Mouse (Mus musculus) fat pad, adult 2 months (tissue): Measurements from ENCODE around the gene Rsph14.

ENCODE experiments used
- DNase-seq: peaks from one replicate; pipeline ENCODE4 v3.0.0-alpha.2; 2011; ENCODE audit warnings: low read depth, low spot score; ENCODE audit errors: extremely low read depth

Rsph14 gene

DNA sequence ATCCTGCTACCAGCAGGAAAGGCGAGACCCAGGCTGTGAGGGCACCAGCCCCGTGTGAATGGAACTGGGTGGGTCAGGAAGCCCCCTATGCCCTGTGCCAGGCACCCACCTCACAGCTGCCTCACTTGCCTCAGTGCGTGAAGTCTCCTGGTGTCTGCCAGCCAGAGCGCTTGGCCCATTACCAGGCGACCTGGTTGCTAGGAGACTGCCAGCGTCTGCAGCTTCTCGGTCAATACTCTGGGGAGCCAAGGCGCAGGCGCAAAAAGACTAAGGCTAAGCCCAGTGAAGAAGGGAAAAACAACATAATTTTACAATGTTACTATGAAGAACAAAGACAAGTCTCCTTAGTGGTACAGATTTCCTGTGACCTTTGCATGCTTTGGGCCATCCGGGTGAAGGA lies at the start of gene Rsph14:
TSS of gene Rsph14 (minus strand) at position 192 of the 400 bp plus-strand sequence.
- no peak for DNase-seq

GRCm38 (mm10) chr10:75078174-75079128 lies 46.1 kb upstream of the Rsph14 start:
- no peak for DNase-seq

DNA sequence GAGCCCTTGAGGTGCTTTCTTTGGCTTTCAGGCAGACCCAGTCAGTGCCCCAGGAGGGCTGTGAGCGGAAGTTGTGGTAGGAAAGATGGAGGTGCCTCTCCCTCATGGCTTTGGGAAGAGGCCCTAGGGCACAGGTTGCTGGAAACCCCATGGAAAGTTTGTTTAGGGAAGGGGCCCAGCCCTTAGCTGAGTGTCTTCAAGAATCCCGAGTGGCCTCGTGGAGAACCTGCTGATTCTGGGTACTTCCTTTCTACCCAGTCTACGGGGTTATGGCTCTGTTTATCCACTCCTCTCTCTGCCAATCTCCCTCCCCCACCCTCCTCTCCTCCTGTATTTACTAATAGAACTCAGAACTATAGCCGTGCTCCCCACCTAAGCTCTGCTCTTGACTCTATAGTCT lies 43.3 kb upstream of the Rsph14 start:
- DNase-seq: no peak

DNA sequence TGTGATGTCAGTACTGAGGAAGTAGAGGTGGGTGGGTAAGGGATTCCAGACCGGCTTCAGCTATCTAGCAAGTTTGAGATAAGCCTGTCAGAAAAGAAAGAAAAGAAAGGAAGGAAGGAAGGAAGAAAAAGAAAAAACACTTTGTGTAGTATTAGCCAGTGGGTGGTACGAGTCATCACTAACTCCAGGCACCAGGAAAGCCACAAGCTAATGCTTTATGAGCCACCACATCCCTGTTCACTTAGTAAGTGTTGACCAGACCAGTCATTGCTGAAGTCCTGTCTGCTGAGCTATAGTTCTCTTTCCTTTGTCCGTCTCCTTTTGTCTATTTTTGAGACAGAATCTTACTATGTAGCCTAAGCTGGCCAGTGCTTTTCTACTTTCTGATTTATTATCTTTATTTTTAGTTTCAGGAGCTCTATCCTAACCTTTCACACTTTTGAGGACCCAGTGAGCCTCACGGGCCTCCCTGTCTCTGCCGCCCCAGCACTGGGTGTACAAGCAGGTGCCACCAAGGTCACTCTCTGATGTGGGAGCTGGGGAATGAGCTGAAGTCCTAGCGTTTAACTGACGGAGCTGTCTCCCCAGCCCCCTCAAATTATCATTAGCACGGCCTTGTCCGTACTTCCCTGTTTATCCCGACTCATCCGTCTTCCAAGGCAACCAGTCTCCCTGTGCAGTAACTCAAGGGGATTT lies 38.0 kb upstream of the Rsph14 start:
- DNase-seq: no peak

DNA sequence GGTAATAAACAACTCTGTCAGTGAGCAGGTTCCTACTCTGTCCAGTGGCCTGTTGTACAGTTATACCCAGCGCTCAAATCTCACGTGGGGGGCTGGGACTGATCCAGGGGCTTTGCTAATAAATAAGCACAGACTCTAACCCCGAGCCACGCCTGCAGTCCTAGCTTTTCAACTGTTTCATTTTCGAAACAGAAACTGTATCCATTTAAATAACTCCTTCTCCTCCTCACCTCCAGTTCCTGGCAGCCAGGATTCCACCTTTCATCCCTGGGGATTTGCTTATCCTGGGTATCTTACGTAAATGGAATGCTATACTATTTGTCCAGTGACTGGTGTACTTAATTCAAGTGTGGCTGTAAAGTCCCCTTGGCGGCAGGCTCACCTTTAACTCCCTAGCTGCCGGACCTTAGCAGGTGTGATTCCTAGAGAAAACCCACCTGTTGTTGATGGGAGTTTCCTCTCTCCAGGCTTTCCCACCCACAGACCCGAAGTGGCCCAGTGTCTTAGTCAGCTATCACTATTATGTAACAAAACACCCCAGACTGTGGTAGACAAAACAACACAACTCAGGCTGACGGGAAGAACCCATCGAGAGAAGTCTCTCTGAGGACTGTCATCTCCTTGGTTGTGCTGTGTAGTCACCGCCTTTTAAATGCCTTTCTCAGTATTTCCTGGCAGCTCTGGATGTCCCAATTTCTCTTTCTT lies 36.4 kb upstream of the Rsph14 start:
- DNase-seq: no peak

GRCm38 (mm10) chr10:75068086-75068485 lies 35.7 kb upstream of the Rsph14 start:
- DNase-seq: no peak

- DNase-seq: no peak
These were observed 35.1 kb upstream of the Rsph14 start for GRCm38 (mm10) chr10:75067446-75067845.

DNA sequence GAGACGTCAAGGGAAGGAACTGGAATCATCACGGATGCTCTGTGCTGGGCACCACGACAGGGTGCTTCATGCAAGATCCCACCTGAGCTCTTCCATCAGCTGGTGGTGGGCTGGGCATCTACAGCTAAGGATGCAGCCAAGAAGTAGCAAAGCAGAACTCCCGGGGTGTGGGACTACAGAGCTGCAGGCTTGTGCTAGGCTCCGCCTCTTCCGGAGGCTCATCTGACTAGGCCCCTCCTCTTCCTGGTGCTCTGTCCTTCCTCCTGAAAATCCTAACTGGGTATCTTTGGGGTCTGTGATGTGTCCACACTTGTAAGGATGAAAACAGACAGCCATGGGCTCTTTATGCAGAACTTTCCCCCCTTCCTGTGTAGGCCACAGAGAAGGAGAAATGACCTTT lies 33.3 kb upstream of the Rsph14 start:
- no peak for DNase-seq

DNA sequence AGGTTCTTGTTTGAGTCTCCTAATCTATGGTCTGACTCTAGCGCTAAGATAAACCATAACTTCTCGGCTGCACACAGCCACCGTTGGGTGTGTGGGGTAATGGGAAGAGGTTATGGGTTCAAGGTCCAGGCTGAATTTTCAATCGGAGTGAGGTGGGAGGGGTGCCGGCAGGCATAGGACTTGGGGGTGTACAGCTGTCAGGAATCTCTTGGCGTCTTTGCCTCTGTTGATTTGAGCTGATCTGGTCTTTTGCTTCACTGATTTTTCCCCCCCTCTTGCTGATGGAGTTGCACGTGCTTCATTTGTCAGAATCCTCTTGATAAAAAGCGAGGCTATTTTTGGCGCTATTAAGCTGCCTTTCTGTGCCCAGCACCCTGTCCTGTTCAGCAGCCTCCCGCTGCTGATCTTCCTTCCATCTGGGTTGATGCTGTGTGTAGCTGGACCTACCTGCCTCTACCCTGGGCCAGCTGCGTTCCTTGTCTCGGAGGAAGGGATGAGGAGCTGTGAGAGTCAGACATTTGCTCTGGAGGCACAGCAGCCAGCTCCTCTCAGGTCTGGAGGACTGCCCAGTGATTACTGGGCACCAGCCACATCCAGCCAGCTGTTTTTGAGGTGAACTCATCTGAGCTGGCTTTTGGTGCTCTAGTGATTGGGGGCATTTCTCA lies 31.0 kb upstream of the Rsph14 start:
- no peak for DNase-seq

DNA sequence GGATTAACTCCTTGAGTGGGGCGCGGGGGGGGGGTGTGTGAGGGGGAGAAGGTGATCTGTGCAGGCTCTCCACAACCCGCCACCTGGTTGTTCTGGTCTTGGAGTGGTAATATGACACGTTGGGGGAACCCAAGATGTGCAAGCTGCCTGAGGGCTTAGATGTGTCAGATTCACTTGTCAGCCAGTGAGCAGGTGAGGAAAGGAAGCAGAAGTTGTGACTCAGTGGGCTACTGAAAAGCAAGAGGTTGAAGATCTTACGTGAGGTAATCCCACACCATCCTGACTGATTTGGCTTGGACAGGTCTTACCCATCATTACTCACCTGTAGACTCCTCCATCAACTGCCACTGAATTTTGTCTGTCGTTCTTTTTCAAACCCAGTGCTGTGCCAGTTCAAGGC lies 30.2 kb upstream of the Rsph14 start:
- DNase-seq: no peak

DNA sequence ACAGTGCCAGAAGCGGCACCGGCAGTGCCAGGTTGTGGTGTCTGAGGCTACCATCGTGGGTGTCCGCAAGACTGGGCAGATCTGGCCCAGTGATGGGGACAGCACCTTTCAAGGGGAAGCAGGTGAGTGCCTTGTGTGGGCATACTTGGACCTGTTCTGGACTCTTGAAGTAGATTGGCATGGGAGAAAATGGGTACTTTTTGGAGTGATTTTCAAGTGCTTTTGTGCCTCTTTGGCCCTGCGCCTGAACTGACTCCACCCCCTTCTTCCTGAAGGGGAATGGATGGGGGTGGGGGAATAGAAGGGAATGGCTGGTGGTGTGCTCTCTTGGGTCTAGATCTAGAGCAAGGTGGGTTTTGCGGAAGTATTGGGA lies 29.8 kb upstream of the Rsph14 start:
- no peak for DNase-seq

- DNase-seq: no peak
These were observed 29.2 kb upstream of the Rsph14 start for GRCm38 (mm10) chr10:75061341-75062188.

GRCm38 (mm10) chr10:75060843-75061235 lies 28.5 kb upstream of the Rsph14 start:
- DNase-seq: no peak

DNA sequence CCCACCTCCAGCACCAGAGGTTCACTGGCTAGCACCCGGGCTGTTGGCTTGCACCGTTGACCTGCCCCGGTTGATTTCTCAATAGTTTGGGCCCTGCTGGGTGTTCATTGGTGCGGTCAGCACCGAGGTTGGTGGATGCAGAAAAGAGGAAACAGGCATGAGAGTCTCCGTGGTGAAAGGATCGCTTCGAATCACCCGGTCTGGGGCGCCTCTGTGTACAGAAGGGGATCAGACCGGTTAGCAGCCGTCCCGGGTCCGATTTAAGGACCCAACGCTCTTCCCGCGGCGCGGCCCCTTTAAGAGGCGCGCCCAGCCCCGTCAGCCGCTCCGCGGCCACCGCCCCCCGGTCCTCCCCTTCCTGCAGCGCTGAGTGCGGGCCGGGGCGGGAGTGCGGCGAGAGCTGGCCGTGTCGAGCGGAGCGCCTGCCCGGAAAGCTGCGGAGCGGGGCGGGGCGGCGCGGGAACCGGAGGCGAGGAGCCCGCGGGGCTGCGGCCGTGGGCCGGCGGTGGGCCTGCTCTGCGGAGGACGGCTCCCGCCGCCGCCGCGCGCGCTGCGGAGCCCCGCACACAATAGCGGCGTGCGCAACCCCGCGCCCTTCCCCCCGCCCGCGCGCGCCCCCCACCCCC lies 27.9 kb upstream of the Rsph14 start, which contains the start of gene Bcr:
TSS of gene Bcr (plus strand) at position 376 of the 626 bp plus-strand sequence.
- no peak for DNase-seq

- DNase-seq: no peak
These were observed 27.0 kb upstream of the Rsph14 start for GRCm38 (mm10) chr10:75059396-75059795.

- DNase-seq: no peak
These were observed 26.5 kb upstream of the Rsph14 start for GRCm38 (mm10) chr10:75058761-75059395.

DNA sequence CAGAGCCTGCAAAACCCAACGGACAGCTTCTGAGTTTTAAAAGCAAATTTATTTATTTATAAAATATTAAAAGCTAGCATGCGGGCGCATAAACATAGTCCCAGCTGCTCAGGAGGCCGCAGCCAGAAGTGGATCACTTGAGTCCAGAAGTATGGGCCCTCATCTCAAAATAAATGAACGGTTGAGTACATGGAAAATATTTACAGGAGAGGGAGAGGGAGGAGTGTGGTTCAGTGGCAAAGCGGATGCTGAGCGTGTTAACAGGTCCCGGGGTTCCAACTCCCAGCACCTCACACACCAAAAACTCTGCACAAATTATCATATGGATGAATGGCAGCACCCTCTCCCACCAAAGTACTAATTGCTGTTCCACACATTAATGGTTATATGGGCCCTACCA lies 25.9 kb upstream of the Rsph14 start:
- DNase-seq: no peak

DNA sequence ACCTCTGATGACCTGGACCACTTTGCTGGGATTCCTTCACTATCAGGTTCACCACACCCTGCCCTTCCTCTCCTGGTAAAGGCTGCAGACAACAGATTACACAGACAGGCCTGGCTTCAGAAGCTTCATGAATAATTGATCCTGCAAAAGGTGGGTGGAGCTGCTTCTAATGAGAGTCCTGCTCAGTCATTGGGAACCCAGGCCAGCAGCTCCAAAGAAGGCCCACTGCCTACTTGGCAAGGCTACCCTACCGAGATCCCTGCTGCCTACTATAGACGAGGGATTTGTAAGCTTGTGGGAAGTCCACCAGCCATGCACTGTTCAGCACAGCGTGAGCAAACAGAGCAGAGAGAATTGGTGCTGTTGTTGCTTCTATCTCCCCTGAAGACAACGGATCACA lies 23.9 kb upstream of the Rsph14 start:
- DNase-seq: no peak

DNA sequence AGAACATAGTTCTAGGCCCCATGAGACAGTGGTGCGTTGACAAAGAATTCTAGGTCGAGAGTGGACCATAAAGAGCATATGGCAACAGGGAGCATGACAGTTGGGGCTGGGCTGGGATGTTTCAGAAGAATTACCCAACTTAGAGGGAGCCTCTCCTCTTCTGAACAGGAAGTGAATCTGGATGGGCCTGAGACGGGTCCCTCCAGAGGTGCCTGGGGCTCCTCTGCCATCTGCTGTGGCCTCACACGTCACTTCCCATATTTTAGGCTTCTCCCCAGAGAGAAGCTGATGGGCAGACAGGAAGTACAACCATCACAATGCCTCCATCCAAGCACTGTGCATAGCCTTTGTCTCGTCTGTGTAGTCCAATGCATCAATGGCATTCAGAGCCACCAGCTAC lies 23.3 kb upstream of the Rsph14 start:
- no peak for DNase-seq
